ENCODE assay signal across 12 mouse cellular contexts in the genomic region with DNA sequence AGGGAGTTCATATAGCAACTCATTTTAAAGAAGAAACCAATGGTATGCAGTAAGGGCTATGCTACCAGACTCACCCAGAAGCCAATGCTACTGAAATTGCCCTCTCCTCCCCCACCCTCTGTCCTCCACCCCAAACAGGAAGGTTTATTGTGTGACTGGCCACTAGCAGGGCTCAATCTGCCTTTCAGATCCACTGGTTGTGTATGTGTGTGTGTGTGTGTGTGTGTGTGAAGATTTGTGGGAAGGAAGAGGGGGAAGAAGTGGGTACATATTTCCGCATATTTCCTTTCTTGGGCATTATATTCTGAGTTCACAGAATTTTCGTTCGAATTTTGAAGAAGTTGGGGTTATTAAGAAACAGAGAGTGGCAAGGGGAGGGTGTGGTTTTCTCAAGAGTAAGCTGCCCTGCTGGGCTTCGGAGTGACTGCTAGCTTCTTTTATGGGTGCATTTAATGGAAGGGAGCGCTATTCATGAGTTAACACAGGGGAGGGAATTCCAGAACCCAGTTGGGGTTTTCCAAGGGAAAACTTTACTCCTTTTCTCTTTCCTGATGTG.
DNase-seq lines count a peak whose midpoint lies in the region; ATAC-seq and TF ChIP-seq lines count a peak whose summit lies in the region.
"Had no signal": no experiment of that assay in that cellular context is flagged by ENCODE, and none has a peak within 500 bp of the region (broad histone marks: within the 10 kb centered on the region; RNA-seq: fewer than 3 reads in every experiment).

No protein-coding gene starts in this region.

- no peak for TF ChIP-seq EP300 in stomach, postnatal 0 days (optimal IDR thresholded peaks at IDR 0.05)

- H3K9ac ChIP-seq in heart, embryonic 16.5 days (ENCODE audit: low read length) = no peak overlapping the region
- no peak overlapping the region for H3K9ac ChIP-seq in liver, embryonic 16.5 days (ENCODE audit: low read depth, low read length)
- no peak overlapping the region for H3K9ac ChIP-seq in stomach, postnatal 0 days (ENCODE audit: low read length)
- no peak overlapping the region for H3K9ac ChIP-seq in midbrain, embryonic 11.5 days (ENCODE audit: low read length)
- H3K9ac ChIP-seq: forebrain, postnatal 0 days had no signal

- no peak overlapping the region for H3K4me3 ChIP-seq in heart, embryonic 16.5 days (ENCODE audit: low read length)
- H3K4me3 ChIP-seq in spleen, adult 2 months (ENCODE audit: extremely low read depth, insufficient read depth, insufficient read length) = no peak overlapping the region
- no peak overlapping the region for H3K4me3 ChIP-seq in liver, embryonic 16.5 days (ENCODE audit: low read depth, low read length)
- H3K4me3 ChIP-seq in stomach, postnatal 0 days (ENCODE audit: low read depth, low read length) = no peak overlapping the region
- H3K4me3 ChIP-seq in midbrain, embryonic 11.5 days (ENCODE audit: low read depth, low read length) = no peak overlapping the region

- no peak overlapping the region for H3K4me2 ChIP-seq in heart, embryonic 16.5 days (ENCODE audit: low read depth, low read length)
- no peak overlapping the region for H3K4me2 ChIP-seq in liver, embryonic 16.5 days (ENCODE audit: low read depth, low read length)
- no peak overlapping the region for H3K4me2 ChIP-seq in stomach, postnatal 0 days (replicated peaks; ENCODE audit: low read depth)
- no peak overlapping the region for H3K4me2 ChIP-seq in midbrain, embryonic 11.5 days

- no peaks in the 10 kb centered on the region for H3K9me3 ChIP-seq in heart, embryonic 16.5 days (replicated peaks; ENCODE audit: control insufficient read depth, low read length)
- H3K9me3 ChIP-seq in liver, embryonic 16.5 days (replicated peaks; ENCODE audit: control insufficient read depth, low read length) = no peaks in the 10 kb centered on the region
- no peaks in the 10 kb centered on the region for H3K9me3 ChIP-seq in stomach, postnatal 0 days (ENCODE audit: control insufficient read depth, low read length)
- H3K9me3 ChIP-seq in midbrain, embryonic 11.5 days (ENCODE audit: control insufficient read depth, low read length) = no peaks in the 10 kb centered on the region

- peaks cover 30% of the 10 kb centered on the region for H3K4me1 ChIP-seq in heart, embryonic 16.5 days (ENCODE audit: control insufficient read depth, insufficient read depth, low read length)
- H3K4me1 ChIP-seq in spleen, adult 2 months (ENCODE audit: control insufficient read depth, insufficient read depth, insufficient read length) = no peaks in the 10 kb centered on the region
- no peaks in the 10 kb centered on the region; the same call in 1 of the 2 replicates for H3K4me1 ChIP-seq in liver, embryonic 16.5 days (ENCODE audit: control insufficient read depth, low read depth, low read length)
- H3K4me1 ChIP-seq in stomach, postnatal 0 days (replicated peaks; ENCODE audit: control insufficient read depth, insufficient read depth) = peaks cover 5% of the 10 kb centered on the region; the same call in 1 of the 2 replicates
- peaks cover 3% of the 10 kb centered on the region for H3K4me1 ChIP-seq in midbrain, embryonic 11.5 days (ENCODE audit: control insufficient read depth, insufficient read depth, low read length)

- ATAC-seq in heart, embryonic 16.5 days (replicated peaks; ENCODE audit: extremely low read depth, insufficient read depth, low FRiP score) = no peak
- peak; percentile 64 for ATAC-seq in liver, embryonic 16.5 days (ENCODE audit: low read depth)
- no peak for ATAC-seq in stomach, postnatal 0 days (ENCODE audit: low FRiP score, low TSS enrichment)
- ATAC-seq in midbrain, embryonic 11.5 days (ENCODE audit: low FRiP score) = no peak
- ATAC-seq: forebrain, postnatal 0 days had no signal

- H3K27me3 ChIP-seq in heart, embryonic 16.5 days (ENCODE audit: control insufficient read depth, insufficient read depth, low read length) = no peaks in the 10 kb centered on the region
- H3K27me3 ChIP-seq in spleen, adult 2 months (ENCODE audit: control insufficient read depth, insufficient read depth, low read length) = no peaks in the 10 kb centered on the region
- no peaks in the 10 kb centered on the region for H3K27me3 ChIP-seq in liver, embryonic 16.5 days (ENCODE audit: control insufficient read depth, insufficient read depth, low read depth, low read length)
- no peaks in the 10 kb centered on the region for H3K27me3 ChIP-seq in stomach, postnatal 0 days (ENCODE audit: control insufficient read depth, insufficient read depth, low read length)
- no peaks in the 10 kb centered on the region for H3K27me3 ChIP-seq in midbrain, embryonic 11.5 days (ENCODE audit: control insufficient read depth, insufficient read depth, low read length)
- H3K27me3 ChIP-seq: CH12.LX had no signal

- no peak for TF ChIP-seq CTCF in spleen, adult 2 months (IDR thresholded peaks at IDR 0.05; ENCODE audit: extremely low read depth, insufficient read depth, insufficient read length, insufficient replicate concordance)
- no peak for TF ChIP-seq CTCF in stomach, postnatal 0 days (IDR thresholded peaks at IDR 0.05; ENCODE audit: low read depth)

- intact Hi-C loops in heart, postnatal 14 days (cut with DNase I) = loop anchor here (1.0 to 5.0 kb wide), 2 partner anchors 72 to 160 kb away; partner anchors contain the start of genes Apaf1 and Ikbip

- peak overlapping the region; percentile 93 for H3K27ac ChIP-seq in heart, embryonic 16.5 days (ENCODE audit: low read length)
- H3K27ac ChIP-seq in spleen, adult 2 months (ENCODE audit: insufficient read depth, low read length) = peak overlapping the region; percentile 45
- H3K27ac ChIP-seq in liver, embryonic 16.5 days (ENCODE audit: low read length) = peak overlapping the region; percentile 21; the same call in 1 of the 2 replicates
- H3K27ac ChIP-seq in stomach, postnatal 0 days (replicated peaks) = 0 out of 2 replicates have a peak overlapping the region, but pooled peaks have one; percentile 9
- no peak overlapping the region for H3K27ac ChIP-seq in midbrain, embryonic 11.5 days (ENCODE audit: low read depth, low read length)

- no peak for DNase-seq in heart, postnatal 14 days
- no peak for DNase-seq in spleen, adult 2 months (ENCODE audit: low read depth in 1 of 2, low spot score in 2 of 2)
- DNase-seq in spleen, adult 18-20 months = no peak
- no peak for DNase-seq in stomach, postnatal 0 days (ENCODE audit: low spot score)
- DNase-seq in midbrain, embryonic 11.5 days (ENCODE audit: low spot score, missing footprints) = no peak
- no peak for DNase-seq in gastrocnemius, adult 8-10 months (ENCODE audit: low spot score in 2 of 2)
- DNase-seq: cerebellum, adult 11-12 months; forebrain, postnatal 0 days; kidney, adult 11 months had no signal

- no peaks in the 10 kb centered on the region for H3K36me3 ChIP-seq in heart, embryonic 16.5 days (ENCODE audit: control insufficient read depth, insufficient read depth)
- H3K36me3 ChIP-seq in spleen, adult 2 months (ENCODE audit: control insufficient read depth, insufficient read depth, low read length) = no peaks in the 10 kb centered on the region
- H3K36me3 ChIP-seq in liver, embryonic 16.5 days (ENCODE audit: control insufficient read depth, insufficient read depth) = no peaks in the 10 kb centered on the region
- no peaks in the 10 kb centered on the region for H3K36me3 ChIP-seq in stomach, postnatal 0 days (ENCODE audit: control insufficient read depth, insufficient read depth, low read length)
- H3K36me3 ChIP-seq in midbrain, embryonic 11.5 days (ENCODE audit: control insufficient read depth, insufficient read depth, low read length) = no peaks in the 10 kb centered on the region

- no peak for TF ChIP-seq POLR2A in spleen, adult 2 months (IDR thresholded peaks at IDR 0.05; ENCODE audit: low read depth, low read length)

- WGBS in heart, embryonic 16.5 days = 74% methylated on average over 5 of the region's 5 CpGs
- 22% methylated on average over 5 of the region's 5 CpGs for WGBS in spleen, adult 2 months
- WGBS in liver, embryonic 16.5 days (ENCODE audit: insufficient replicate concordance) = 39% methylated on average over 5 of the region's 5 CpGs
- 72% methylated on average over 5 of the region's 5 CpGs for WGBS in stomach, postnatal 0 days
- WGBS in midbrain, embryonic 11.5 days = 73% methylated on average over 5 of the region's 5 CpGs
